Mouse (Mus musculus): ENCODE data around the gene Nxph3. TPM values are rescaled to one million over a fixed set of nuclear protein-coding genes. Genes with fewer than 3 reads are reported as not detected.

Nxph3 gene
- 0.36 and 0.45 TPM in 2 replicates for polyA plus RNA-seq (2012; rRNA removed; ENCODE audit: low replicate concordance)

DNA sequence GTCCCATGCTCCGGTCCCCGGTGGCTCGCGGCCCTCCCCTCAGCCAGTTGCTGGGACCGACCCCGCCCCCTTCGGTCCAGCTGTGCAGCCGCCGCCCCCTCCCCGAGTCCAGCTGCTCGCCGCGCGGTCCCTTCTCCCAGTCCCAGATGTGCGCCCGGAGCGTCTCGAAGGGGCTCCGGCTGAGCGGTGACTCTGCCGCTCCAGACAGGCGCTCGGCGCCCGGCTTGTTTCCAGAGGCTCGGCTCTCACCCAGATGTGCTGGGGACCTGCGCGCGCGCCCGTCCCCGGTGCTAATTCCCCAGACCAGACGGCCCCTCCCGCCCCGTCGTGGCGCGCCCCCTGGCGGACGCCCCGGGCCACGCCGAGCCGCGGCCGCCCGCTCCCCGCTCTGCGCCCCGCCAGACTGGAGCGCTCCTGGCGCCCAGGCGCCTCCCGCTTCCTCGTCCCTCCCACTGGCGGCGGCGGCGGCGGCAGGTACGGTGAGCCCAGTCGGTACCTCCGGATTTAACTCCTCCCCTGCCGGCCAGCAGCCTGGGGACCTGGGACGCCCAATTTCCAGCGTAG lies at the start of gene Nxph3:
Gene Nxph3 (minus strand): TSS at position 273 of the 564 bp plus-strand sequence.

Other genes with a start within 250 kb of the Nxph3 start
- gene Kat7, start 204.3 kb downstream of the Nxph3 start, polyA plus RNA-seq (2012; rRNA removed; ENCODE audit: low replicate concordance), result 14.3 and 17.1 TPM in 2 replicates
- gene Fam117a, start 177.6 kb downstream of the Nxph3 start, polyA plus RNA-seq (2012; rRNA removed; ENCODE audit: low replicate concordance), result 16.6 and 17.2 TPM in 2 replicates
- gene Slc35b1, start 129.9 kb downstream of the Nxph3 start, polyA plus RNA-seq (2012; rRNA removed; ENCODE audit: low replicate concordance), result 101 and 183 TPM in 2 replicates
- 15.0 and 27.9 TPM in 2 replicates for gene Spop, start 100.5 kb downstream of the Nxph3 start, polyA plus RNA-seq (2012; rRNA removed; ENCODE audit: low replicate concordance)
- 5.6 and 8.4 TPM in 2 replicates for gene Ngfr, start 73.2 kb upstream of the Nxph3 start, polyA plus RNA-seq (2012; rRNA removed; ENCODE audit: low replicate concordance)
- 79.3 and 118 TPM in 2 replicates for gene Phb, start 152.4 kb upstream of the Nxph3 start, polyA plus RNA-seq (2012; rRNA removed; ENCODE audit: low replicate concordance)
- 20.0 TPM in 2 replicates for gene Zfp652, start 198.1 kb upstream of the Nxph3 start, polyA plus RNA-seq (2012; rRNA removed; ENCODE audit: low replicate concordance)
- gene B130006D01Rik, start 209.0 kb upstream of the Nxph3 start, polyA plus RNA-seq (2012; rRNA removed; ENCODE audit: low replicate concordance), result 0.02 TPM in 1 of 2 replicates, not detected in the other

Data from duodenum, adult 2 months (tissue).